Mouse (Mus musculus) forelimb bud, embryonic 11.5 days (tissue): ENCODE results near the gene Cnbd2.
A peak's percentile ranks its signal among the peaks of the same experiment; 100 is the strongest.
"Not testable (repeated sequence)": the region's sequence is repeated elsewhere in the genome, so short reads cannot be mapped to it uniquely, and the experiment has no call there.

ENCODE experiments used
- DNase-seq: peaks from one replicate; pipeline ENCODE4 v3.0.0-alpha.2; 2012; ENCODE audit warnings: low read depth, low spot score

Cnbd2 gene

GRCm38 (mm10) chr2:156381350-156381749 is 69.3 kb downstream of the Cnbd2 start:
- no peak for DNase-seq

GRCm38 (mm10) chr2:156392461-156393154 is 80.5 kb downstream of the Cnbd2 start:
- peak; percentile 82 for DNase-seq

- DNase-seq: no peak
These were observed 81.2 kb downstream of the Cnbd2 start for GRCm38 (mm10) chr2:156393155-156393828.

- no peak for DNase-seq
These were observed 82.2 kb downstream of the Cnbd2 start for GRCm38 (mm10) chr2:156394282-156394681.

GRCm38 (mm10) chr2:156396096-156396495 is 84.0 kb downstream of the Cnbd2 start:
- DNase-seq: no peak

- DNase-seq: no peak
These were observed 85.9 kb downstream of the Cnbd2 start for GRCm38 (mm10) chr2:156397988-156398387.

- DNase-seq: no peak
These were observed 87.4 kb downstream of the Cnbd2 start for GRCm38 (mm10) chr2:156399485-156399884.

- peak; percentile 76 for DNase-seq
These were observed 89.2 kb downstream of the Cnbd2 start for GRCm38 (mm10) chr2:156401331-156401730.

- no peak for DNase-seq
These were observed 89.9 kb downstream of the Cnbd2 start for GRCm38 (mm10) chr2:156402036-156402435.

- no peak for DNase-seq
These were observed 94.9 kb downstream of the Cnbd2 start for GRCm38 (mm10) chr2:156406987-156407386.

GRCm38 (mm10) chr2:156408168-156408567 is 96.1 kb downstream of the Cnbd2 start:
- DNase-seq: no peak

GRCm38 (mm10) chr2:156411348-156411747 is 99.2 kb downstream of the Cnbd2 start:
- not testable (repeated sequence) for DNase-seq

GRCm38 (mm10) chr2:156414996-156415395 is 102.9 kb downstream of the Cnbd2 start:
- no peak for DNase-seq

- DNase-seq: no peak
These were observed 103.6 kb downstream of the Cnbd2 start for GRCm38 (mm10) chr2:156415674-156416073.

GRCm38 (mm10) chr2:156417194-156417593 is 105.1 kb downstream of the Cnbd2 start:
- no peak for DNase-seq

GRCm38 (mm10) chr2:156418467-156418866 is 106.4 kb downstream of the Cnbd2 start:
- DNase-seq: no peak

GRCm38 (mm10) chr2:156420327-156420693 is 108.2 kb downstream of the Cnbd2 start:
- no peak for DNase-seq

GRCm38 (mm10) chr2:156420694-156421380 is 108.7 kb downstream of the Cnbd2 start, which contains the start of gene Epb41l1:
Gene Epb41l1 (plus strand): TSS chr2:156420909.
- DNase-seq: no peak

- DNase-seq: no peak
These were observed 109.4 kb downstream of the Cnbd2 start for GRCm38 (mm10) chr2:156421381-156422110.

GRCm38 (mm10) chr2:156422631-156423030 is 110.5 kb downstream of the Cnbd2 start:
- DNase-seq: no peak

- DNase-seq: no peak
These were observed 111.6 kb downstream of the Cnbd2 start for GRCm38 (mm10) chr2:156423672-156424071.
